Mouse (Mus musculus) small intestine, adult 10 weeks (tissue): ENCODE data around the gene Tmem263. TPM values are rescaled to one million over a fixed set of nuclear protein-coding genes. Genes with fewer than 3 reads are reported as not detected.

Experiments used
- polyA plus RNA-seq: library from polyadenylated mRNA; stranded (reverse); fragments of 350-450 nt; fragmentation: Illumina TruSeq; extraction: RNeasy Lipid Tissue Mini Kit (QIAGEN cat#74804); gene quantifications from one replicate; pipeline ENCODE4 v1.2.3, GENCODE M21; 2014; ENCODE audit warnings: low replicate concordance

Tmem263 gene
- polyA plus RNA-seq, result 107 TPM

DNA sequence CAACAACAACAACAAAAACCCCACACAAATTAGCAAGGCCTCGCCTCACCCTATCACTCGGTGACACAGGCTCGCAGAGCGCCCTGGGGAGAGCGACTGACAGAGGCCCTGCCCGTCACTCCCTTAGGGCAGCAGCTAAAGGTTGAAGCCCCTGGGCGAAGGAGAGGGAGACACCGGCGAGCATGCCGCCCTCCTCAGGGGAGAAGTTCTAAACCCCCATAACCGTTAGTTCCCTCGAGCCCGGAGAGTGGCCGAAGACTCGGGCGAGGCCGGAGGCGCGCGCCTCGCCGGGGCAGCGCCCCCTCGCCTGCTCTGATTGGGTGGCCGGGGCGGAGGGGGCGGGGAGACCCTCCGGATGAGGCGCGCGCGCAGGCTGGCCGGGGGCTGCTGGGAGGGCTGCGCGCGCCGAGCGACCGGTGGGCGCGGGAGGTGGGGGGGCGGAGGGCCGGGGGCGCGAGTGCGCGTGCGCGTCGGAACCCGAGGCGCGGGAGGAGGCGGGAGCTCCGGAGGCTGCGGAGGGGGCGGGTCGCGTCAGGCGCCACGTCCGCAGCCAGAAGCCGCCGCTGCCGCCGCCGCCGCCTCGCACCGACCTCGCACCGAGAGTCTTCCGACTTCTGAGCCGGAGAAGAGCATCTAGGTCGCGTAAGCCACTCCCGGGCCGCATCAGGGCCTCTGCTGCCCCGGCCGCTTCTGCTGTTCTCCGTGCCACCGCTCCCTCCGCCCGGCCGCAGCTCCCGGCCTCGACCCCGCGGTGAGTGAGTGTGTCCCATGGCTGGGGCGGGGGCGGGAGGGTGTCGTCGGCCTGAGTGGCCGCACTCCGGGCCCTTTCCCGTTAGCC is at the start of gene Tmem263, which contains the start of gene Fhl4:
TSS of gene Tmem263 (plus strand) at position 381 of the 838 bp plus-strand sequence.
TSS of gene Fhl4 (minus strand) at position 249 of the 838 bp plus-strand sequence.

DNA sequence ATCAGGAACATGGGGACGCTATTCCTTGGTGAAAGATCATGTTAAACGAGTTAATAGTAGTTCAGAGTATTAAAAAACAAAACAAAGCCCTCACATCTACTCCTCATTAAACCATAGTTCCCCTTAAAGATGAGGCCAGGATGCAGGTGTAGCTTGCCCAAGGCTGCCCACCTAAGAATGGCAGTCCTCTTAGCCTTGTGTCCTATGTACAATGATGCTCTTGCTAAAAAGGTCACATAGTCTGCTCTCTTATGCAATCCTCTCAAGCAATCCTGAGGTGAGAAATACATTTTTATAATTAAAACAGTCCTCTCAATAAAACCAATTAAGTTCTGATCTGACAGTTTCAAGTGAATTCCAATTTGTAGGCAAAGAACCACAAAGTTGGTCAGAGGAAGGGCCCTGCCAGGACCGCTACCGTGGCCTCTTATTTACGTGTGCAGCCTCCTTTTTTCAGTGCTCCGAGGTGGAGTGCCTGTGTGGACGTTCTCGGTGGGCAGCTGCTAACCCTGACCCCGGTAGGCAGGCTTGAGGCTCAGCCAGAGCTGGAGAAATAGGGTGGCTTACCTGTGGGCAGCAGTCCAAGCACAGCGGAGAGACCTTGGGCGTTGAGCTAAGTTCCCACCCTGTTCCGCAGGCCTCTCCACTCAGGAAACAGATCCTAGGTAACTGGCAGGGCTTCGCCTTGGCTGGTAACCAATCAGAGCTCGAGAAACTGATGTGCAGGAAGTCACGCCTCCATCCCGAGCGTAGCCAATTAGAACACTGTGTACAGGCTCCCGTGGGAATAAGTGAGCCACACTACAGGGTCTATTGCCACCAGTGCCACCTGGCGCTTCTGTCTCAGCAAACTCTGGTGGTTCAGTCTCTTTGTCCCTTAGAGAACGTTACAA is 25.2 kb downstream of the Tmem263 start, which contains the start of gene Mterf2:
TSS of gene Mterf2 (minus strand) at position 633 of the 893 bp plus-strand sequence.

Other genes with a start within 250 kb of the Tmem263 start
- gene Ric8b, start 185.0 kb upstream of the Tmem263 start, polyA plus RNA-seq, result 26.9 TPM
- 0.56 TPM for gene Fhl4, start 132 bp upstream of the Tmem263 start, polyA plus RNA-seq
- gene Mterf2, start 25.4 kb downstream of the Tmem263 start, polyA plus RNA-seq, result 85.9 TPM
- gene Cry1, start 82.4 kb downstream of the Tmem263 start, polyA plus RNA-seq, result 12.1 TPM